Mouse (Mus musculus): ENCODE data around the gene Fbxl17.

DNA sequence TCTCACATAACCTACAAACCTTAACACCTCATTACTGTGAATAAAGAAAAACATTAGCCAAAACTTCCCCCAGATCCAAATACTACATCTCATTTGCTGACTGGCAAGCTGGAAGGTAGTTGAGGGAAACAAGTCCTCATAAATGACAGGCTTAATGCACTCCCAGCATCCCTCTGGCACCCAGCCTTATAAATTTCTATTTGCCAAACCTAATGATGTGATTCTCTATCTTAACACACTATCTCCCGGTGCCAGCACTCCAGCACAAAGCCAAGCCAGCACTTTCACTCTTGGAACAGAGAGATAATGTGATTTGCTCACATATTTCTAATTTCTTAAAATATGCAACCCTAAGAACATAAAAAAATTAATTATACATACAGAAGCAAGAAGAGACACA, 34.6 kb downstream of the Fbxl17 start:
- TF ChIP-seq CTCF (IDR thresholded peaks at IDR 0.05; ENCODE audit: borderline replicate concordance, control insufficient read depth, extremely low read depth, insufficient read depth, low read length, poor library complexity) (no peak), POLR2A (IDR thresholded peaks at IDR 0.05; ENCODE audit: control insufficient read depth, extremely low read depth, insufficient read depth, low read length, poor library complexity) (no peak)
